Mouse (Mus musculus): Measurements from ENCODE around the gene Slc6a20b.
"Not testable (repeated sequence)": the region's sequence is repeated elsewhere in the genome, so short reads cannot be mapped to it uniquely, and the experiment has no call there.

The Slc6a20b gene

DNA sequence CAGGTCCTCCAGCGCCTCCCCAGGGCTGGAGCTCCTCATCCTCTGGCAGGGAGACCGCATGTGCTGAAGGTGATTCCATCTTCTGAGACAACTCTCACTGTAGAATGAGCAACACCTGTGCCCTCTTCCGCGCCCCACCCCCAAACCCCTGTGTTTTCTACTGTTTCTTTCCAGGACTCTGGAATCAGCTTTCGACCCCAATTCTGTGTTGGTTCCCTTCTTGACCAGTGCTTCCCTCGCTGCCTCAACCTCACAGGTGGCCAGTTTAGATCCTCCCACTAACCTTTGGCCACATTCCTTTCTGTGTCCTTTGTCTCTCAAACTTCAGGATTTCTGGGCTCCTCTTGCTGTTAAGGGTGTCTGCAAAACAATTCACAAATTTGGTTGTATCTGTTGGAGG is at the start of gene Slc6a20b:
TSS of gene Slc6a20b (minus strand) at position 285 of the 400 bp plus-strand sequence.
- DNase-seq (ENCODE audit: low read depth, low spot score) = no peak

DNA sequence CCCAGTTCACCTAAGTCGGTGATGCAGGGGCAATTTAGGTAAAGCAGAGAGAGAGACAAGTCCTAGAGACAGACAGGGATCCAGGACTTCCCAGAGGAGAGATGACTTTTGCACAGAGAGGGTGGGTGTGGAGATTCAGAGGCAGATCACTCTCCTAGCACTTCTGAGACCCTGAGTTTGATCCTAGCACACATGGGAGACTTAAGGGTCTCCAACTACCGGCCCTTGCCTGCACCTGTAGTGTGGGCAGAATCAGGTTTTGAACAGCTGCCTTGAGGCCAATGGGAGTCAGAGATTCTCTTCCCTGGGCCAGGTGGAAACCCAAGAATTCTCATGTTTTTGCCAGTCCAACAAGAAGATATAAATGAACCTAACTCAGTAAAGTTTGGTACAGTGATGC is 46.8 kb upstream of the Slc6a20b start:
- DNase-seq (ENCODE audit: low read depth, low spot score) = no peak

DNA sequence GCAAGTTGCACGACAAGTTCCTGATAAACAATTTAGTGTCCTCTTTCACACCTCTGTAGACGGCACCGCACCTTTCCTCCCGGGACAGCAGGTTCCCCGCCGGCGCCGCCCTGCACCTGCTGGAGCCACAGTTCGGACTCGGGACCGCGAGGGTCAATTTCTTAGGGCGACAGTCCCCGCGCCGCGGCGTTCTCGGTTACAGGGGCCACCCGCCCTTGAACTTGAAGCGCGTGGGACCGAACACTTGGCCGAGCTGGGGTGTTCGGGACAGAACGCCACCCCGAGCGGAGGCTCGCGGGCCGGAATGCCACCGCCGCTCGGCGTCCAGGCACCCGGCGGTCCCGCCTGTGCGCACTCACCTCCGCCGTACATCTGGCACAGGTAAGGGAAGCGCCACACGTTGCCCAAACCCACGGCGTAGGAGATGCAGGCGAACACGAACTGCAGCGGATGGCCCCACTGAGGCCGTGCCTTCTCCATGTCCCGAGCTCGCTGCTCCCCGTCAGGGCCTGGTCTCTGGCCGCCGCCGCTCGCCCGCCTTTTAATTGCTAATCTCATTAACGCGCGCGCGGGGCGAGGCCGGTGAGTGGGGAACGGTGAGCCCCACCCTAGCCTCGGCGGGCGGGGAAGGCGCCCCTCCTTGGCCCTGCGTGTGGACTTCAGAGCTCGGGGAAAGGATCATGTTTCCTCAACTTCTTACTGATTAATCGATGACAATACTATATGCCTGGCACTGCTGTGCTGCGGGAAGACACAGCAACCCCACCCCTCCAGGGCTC is 46.2 kb upstream of the Slc6a20b start, which contains the start of the genes Ccr9 and Slc6a20a:
TSS of gene Ccr9 (plus strand) at position 113 of the 779 bp plus-strand sequence.
TSS of gene Slc6a20a (minus strand) at position 559 of the 779 bp plus-strand sequence.
- DNase-seq (ENCODE audit: low read depth, low spot score) = no peak

DNA sequence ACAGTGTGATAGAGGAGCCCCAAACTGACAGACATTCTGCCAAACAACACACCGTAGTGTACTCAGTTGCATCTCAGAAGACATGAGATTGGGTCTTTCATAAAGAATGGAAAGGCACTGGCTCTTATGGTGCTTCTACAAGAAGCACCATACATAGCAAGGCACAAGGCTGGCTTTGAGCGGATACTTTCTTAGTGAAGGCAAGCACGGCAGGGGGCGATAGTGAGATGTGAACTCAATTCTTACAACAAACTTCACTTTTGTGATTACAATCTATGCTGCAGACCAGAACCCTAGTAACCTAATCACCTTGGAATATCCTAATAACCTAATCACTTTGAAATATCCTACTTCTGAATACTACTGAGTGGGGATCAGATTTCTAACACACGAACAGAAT is 33.3 kb upstream of the Slc6a20b start:
- DNase-seq (ENCODE audit: low read depth, low spot score) = no peak

DNA sequence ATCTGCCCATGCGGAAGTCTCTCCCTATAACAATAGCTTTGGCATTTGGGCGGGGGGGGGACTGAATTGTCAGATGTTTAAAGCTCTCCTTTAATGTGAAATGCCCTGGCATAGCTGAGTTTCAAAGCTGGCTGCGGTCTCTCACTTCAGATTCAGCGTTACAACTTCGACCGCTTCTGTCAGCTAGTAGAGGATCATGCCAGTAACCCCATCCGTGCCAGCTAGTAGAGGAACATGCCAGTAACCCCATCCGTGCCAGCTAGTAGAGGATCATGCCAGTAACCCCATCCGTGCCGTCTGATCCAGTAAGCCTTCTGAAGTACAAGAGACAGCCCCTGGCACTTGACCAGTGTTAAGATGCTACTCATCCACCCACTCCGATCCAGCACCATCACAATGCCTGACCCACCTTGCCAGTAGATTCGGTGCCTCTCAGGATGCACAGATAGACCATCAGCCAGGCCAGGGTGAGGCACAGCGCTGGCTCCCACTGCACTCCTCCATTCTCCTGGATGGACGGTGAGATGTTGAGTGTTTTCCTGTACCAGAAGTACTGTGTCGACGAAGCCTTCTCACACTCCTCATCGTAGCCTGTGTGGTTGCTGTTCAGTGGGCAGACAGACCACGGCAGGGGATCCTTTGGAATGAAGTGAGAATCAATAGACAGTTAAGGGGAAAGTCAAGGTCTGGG is 27.8 kb upstream of the Slc6a20b start:
- not testable (repeated sequence) for DNase-seq (ENCODE audit: low read depth, low spot score)

DNA sequence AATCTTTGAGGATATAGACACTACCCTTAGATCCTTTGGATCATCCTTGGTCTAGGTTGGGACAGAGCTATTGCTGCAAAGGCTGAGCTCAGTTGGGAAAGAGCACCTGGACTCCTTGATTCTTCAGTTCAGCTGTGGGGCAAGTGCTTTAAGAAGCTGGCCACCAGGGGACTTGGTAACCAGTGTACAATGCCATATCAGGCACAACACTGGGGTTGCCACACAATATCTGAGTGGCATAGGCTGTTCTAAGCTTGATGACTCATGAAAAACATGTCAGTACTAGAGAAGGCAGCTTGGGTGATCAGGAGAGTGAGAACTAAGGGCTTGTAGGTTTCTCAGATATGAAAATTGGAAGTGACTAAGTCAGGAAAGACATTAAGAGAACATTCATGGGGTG is 26.6 kb upstream of the Slc6a20b start:
- DNase-seq (ENCODE audit: low read depth, low spot score) = no peak

DNA sequence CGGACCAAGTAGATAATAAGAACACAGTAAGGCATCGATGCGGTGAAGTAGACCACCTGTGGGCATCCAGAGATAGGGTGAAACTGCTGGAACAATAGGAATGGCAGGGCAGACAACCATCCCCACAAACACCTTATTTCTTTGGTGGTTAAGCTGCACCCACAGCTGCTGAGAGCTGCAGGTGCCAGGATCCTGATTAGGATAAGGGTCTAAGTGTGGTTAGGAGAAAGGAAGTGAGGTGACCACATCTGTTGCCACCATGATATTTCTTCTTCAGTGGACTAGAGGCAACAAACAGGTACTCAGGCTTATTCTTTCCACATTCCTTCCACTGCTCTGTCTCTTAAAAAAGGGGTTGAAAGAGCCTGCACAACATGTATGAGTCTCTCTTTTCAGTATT is 25.1 kb upstream of the Slc6a20b start:
- DNase-seq (ENCODE audit: low read depth, low spot score) = no peak

DNA sequence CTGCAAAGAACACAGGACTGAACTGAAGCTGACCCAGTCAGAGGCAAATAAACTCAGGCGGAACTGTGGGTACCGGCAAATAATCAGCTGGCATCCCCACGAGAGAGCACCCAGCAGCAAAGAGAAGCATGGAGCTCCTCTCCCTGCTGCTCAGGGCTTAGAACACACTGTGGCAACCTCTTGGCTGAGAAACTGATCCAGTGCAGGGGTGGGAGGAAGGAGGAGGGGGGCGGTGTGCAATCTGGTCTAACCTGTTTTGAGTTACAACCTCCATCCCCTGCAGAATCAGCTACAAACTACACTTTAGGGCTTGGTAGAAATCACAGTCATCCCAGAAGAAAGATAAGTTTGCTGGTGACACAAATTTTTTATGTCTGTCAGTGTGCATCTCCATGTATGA is 19.0 kb upstream of the Slc6a20b start:
- no peak for DNase-seq (ENCODE audit: low read depth, low spot score)

DNA sequence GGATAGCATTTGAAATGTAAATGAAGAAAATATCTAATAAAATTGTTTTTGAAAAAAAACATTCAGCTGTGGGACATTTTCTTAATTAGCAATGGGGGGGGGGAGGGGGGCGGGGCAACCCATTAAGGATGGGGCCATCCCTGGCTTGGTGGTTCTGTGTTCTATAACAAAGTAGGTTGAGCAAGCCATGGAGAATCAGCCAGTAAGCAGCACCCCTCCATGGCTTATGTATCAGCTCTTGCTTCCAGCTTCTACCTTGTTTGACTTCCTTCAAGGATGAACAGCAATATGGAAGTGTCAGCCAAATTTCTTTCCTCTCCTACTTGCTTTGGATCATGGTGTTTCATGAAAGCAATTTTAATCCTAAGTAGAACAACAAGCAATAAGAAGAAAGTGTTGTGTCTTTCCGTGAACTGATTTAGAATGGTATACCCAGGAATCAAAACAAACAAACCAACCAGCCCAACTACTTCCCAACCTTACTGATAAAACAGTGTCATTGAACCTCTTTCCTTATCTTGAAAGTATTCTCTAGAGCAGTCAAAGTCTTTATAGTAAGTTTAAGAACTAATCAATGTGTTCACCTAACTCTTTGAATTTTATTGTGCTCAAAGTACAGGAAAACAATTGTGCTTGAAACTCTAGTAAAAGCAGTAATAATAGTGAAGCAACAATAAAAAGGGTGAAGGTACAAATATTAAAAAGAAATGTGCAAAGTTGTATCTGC is 17.6 kb upstream of the Slc6a20b start:
- no peak for DNase-seq (ENCODE audit: low read depth, low spot score)

DNA sequence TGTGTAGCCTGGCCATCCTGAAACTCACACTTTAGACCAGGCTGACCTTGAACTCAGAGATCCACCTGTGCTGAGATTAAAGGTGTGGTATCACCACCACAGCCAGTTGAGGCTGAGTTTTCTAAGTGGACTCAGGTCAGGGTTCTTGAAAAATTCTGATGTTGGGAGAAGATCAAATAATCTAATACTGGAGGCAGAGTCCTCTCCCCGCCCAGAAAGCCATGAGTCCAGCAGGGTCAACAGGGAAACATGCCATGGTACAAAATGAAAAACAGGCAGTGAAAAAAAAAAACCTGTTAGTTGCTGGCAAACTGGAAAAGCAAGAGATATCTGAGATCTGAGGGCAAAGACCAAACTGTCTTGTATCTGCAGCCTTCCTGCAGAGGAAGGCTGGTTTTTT is 7.7 kb upstream of the Slc6a20b start:
- no peak for DNase-seq (ENCODE audit: low read depth, low spot score)

DNA sequence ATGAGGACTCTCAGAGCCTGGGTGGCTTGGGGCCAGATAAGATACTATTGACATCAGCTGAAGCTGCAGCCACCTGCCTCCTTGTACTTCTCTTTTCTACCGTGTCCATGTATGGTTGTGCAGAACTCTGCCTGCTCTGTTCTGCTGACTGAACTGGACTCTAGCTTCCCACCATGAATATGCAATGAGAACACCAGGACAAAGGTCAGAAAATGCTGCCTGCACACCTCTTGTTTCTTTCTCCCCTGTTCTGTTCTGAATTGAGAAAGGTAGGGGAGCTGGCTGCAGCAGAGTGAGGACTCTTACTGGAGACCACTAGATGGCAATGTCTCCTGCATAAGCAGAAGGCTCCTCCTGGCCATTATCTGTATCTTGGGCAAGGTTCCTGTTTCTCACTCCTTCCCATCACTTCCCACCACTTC is 6.3 kb upstream of the Slc6a20b start:
- no peak for DNase-seq (ENCODE audit: low read depth, low spot score)

DNA sequence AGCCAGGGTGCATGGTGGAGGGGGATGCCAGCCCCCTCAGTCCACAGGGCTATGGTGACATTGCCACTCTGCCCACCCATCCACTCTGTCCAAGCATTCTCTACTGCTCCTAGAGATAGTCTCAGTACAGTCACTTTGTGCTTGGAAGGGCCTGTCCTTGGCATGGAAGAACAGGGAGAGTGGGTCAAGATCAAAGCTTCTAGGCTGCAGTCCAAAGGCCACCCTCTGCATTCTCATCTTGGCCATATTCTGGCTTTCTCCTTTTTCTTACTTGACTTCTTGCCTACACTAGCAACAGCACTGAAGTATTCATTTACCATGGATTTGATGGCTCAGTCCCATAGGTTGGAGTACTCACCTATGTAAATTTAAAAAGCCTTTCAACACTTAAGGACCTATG is 5.9 kb upstream of the Slc6a20b start:
- DNase-seq (ENCODE audit: low read depth, low spot score) = no peak

DNA sequence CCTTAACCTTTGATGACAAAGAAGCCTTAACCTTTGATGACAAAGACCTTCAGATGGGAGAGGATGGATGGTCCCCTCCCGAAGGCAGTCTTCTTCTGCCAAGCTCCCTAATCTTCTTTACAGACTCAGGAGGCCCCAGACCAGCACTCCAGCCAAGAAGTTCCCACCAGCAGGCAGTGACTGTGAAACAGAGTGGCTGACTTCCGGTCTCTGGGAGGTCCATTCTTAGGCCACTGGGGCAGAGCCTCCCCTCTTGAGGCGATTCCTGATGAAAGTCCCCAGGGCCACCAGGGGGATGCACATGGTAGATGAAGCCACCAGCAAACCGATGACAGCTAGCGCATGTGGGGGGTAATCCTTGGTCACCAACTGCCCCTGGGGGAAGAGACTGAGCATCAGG is 4.4 kb upstream of the Slc6a20b start:
- no peak for DNase-seq (ENCODE audit: low read depth, low spot score)

DNA sequence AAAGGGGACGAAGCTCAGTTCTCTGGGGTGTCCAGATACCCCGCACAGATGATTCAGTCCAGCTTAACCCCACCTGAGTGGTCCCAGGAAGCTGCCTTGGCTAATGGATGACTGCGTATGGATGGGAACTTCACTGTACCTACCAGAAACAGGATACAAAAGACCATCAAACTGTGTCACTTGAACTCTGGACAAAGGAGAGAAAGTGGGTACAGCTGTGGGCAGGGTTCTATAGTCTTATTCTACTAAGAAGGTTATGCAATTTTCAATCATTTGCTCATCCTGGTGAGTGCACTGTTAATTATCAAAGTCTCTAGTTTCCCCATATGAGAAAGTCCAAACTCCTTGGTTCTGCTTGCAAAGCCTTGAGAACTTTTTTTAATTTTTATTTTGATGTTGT is 628 bp upstream of the Slc6a20b start:
- DNase-seq (ENCODE audit: low read depth, low spot score) = no peak

DNA sequence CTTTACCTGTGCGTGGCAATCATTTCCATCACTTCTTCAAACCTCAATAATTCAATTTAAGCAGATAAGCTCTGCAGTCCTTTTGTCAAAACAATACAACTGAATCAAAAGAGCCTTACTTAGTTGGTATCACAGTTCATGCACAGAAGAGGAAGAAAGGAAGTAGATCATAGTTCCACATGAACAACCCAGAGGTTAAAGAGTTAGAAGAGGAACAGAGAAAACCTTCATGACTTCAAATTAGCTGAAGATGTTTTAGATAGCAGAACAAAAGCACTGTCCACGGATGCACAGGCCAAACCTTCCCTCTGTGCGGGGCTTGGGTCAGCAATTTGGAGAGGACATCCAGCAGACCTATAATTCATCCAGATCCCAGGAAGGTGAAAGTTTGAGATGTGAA is 699 bp downstream of the Slc6a20b start:
- no peak for DNase-seq (ENCODE audit: low read depth, low spot score)

DNA sequence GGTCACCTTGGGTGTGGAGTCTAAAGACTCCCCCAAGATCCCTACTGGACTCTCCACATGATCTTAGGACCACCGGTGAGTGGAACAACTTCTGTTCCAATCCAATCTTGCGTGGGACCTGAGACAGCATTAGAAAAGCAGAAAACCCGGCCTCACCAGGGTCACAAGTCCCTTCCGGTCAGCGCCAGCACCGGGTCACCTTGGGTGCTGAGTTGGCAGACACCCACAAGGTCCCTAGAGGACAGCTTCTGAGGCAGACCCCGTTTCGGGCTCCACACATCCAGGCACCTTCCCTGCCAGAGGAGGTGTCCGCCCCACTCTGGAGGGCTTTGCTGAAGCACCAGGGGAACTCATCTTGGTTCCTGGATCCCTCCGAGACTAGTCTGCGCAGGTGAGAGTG is 6.5 kb downstream of the Slc6a20b start:
- no peak for DNase-seq (ENCODE audit: low read depth, low spot score)

DNA sequence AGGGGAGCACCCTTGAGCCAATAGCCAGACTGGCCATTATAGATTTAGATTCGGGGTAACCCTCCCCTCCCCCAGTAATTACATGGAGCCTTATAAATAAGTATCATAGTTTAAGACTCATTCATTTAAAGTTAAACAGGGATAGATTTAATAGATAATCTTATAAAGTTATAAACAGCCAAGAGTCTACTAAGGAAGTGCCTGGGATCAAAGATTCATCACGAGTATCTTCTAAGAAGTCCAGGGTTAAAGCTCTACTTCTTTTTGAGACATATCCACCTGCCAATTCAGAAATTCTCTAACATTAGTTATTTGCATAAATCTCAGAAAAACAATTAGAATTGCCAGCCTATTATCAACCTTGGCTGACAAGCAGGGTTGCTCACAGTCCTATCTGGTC is 7.6 kb downstream of the Slc6a20b start:
- DNase-seq (ENCODE audit: low read depth, low spot score) = no peak

DNA sequence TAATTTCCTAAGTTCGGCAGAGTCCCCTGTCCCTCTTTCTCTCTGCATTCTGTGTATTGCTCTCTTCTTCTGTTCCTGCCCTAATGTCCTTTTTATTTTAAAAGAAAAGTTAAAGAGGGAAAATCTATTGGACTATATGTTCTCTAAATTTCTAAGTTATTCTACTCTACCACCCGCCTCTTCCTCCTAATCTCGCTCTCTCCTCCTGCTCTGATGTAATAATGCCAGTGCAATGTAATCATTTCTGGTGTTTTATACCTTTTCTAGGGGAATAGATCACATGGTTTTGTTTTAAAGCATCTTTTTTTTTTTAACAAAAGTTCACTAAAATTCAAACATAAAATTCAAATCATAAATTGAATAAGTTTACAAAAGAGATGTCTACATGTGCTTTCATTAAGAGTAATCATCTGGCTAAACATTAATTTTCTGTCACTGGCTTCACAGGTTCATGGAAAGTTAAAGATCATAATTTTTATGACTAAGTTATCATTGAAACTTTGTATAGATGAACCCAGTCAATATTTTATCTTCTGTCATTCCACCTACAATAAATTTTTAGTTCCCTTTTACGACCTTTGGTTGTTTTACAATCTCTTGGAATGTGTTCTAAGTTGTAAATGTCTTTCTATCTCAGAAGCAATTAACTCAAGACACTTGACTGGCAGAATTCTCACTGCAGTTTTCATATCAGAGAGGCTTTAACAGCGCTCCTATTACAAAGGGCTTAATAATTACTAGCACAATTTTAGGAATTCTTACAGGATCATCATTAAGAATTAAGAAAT is 11.9 kb downstream of the Slc6a20b start:
- no peak for DNase-seq (ENCODE audit: low read depth, low spot score)

DNA sequence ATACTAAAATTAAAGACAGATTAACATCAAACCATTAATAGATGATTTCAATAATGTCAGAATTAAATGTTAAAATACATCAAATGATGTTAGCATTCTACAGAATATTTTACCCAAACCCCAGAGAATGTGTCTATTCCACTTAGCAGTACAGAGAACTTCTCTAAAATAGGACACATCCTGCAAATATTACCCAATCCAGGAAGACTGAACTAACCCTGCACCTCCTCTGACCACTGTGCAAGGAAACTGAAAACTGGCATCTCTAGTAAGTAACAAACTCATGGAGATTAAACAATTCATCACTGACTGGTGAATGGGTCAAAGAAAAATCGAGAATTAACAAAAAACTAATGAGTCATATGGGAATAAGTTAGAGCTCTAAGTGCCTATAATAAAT is 30.8 kb downstream of the Slc6a20b start:
- no peak for DNase-seq (ENCODE audit: low read depth, low spot score)

DNA sequence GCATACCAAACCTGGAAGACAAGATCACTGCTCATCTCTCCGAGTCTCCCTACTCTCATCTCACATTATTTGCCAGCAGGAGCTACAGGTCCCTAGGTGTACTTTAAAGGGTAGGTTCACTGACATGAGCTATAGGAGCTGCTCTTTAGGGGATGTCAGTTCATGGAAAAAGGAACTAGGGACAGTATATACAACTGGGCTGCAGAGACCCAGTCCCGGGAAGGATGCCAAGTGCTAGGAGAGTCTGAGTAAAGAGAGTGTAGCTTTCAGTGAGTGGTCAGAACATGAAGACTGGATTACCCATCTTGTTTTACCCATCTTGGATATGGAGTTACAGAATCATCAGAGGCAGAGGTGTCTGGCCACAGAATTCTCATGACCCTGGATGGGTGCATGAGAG is 35.0 kb downstream of the Slc6a20b start:
- no peak for DNase-seq (ENCODE audit: low read depth, low spot score)

DNA sequence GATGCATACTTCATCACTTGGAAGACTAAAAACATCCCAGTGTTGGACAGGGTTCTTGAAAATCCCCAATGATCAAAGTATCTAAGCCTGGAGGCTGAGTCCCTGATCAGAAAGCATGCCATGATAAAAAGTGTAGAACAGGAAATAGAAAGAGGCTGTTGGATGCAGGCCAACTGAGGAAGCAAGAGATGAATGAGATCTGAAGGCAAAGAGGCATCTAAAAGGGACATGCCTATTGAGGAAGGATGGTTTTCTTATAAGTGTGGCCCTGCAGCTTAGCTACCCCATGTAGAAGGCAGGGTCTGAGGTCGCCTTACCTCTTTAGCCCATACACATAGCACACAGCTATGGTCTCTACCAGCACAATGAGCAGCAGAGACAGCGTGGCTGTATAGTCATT is 35.5 kb downstream of the Slc6a20b start:
- DNase-seq (ENCODE audit: low read depth, low spot score) = no peak

DNA sequence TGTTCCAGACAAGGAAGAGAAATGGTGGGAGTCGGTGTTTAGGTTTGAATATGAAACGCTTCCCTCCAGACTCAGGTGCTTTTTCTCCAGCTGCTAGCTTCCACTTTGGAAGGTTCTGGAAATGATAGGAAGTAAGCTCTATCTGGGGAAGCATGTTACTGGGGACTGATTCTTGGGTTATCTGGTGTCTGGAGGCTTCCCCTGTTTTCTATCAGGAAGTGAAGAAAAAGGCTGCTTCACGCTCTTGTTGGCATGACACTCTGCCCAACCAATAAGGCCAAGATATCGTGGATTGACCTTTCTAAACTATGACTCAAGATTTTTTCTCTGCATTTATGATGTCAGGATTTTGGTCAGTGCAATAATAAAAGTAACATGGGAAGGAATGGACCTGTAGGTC is 37.2 kb downstream of the Slc6a20b start:
- no peak for DNase-seq (ENCODE audit: low read depth, low spot score)

Data from WW6 (cell line).